Mouse (Mus musculus) megakaryocyte, embryonic 14.5 days (primary cell): ENCODE results near the gene Sox5.

Source experiments
- FLI1 ChIP-seq: IDR thresholded peaks from 2 replicates; pipeline ENCODE4 v1.6.1; 2012; ENCODE audit warnings: low read length, inconsistent platforms, mixed read lengths
- GATA1 ChIP-seq: IDR thresholded peaks from 3 replicates; pipeline ENCODE4 v1.6.1; 2012; ENCODE audit warnings: mixed read lengths, low read length, inconsistent platforms, borderline replicate concordance

DNA sequence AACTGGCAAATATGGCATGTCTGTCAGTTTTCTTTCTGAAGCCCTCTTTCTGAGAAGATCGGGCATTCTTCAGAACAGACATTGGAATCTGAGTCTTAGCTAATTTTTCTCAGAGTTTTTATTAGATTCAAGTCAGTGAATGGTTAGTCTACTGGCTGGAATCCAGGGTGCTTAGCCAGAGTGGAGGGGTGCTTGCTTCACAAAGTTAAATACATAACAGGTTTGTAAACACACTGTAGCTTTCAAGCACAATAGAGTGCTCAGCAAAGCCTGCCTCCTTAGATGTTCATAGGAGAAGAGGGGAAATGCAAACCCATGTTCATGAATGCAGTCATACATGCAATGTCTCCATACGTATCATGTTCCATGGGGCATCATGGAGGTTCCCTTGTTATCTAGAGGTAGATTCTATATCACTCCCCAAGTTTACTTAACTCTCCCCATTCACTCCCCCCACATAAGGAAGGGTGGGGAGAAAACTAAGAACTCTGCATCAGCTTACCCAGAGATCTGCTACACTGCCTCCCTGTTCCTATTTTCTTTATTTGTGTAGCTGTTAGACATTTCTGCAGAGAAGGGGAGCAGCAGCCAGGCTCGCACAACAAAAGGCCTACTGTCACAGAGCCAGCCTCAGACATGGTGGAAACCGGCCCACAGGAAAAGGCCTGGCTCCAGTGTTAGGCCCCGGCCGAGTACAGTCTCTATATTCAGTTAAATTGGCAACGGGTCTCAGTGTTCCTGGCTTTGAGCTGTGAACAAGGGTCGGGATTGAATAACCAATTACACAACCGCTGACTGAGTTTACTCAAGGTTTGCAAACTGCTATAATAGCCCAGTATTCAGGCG, 725.3 kb downstream of the Sox5 start:
- TF ChIP-seq FLI1: no peak
- no peak for TF ChIP-seq GATA1
